Mouse (Mus musculus): ENCODE data around the gene Dync1h1. TPM values are rescaled to one million over a fixed set of nuclear protein-coding genes. Genes with fewer than 3 reads are reported as not detected.

The Dync1h1 gene
- polyA plus RNA-seq, 1 experiment from 2014 or later: 56.9 TPM

DNA sequence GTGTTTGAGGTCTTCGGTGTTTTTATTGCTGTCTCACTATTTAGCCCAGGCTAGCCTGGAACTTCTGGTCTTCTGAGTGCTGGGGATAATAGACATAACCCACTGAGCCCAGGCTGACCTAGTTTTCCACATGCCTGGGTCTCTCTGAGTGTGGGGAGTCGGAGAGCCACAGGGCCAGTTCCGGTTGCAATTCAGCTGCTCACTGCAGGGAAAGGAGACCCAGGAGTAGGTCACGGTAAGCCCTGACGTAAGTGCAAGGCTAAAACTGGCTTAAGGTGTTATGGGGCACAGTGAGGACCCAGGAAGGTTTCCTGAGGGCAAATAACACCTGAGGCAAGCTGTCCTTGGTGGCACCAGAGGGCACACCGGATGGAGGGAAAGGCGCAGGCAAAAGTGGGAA lies 106.2 kb downstream of the Dync1h1 start:
- H3K4me1 ChIP-seq: peaks cover 22% of the 10 kb centered on the region
- H3K4me3 ChIP-seq: no peak overlapping the region
- H3K27ac ChIP-seq: no peak overlapping the region
- no peaks in the 10 kb centered on the region for H3K27me3 ChIP-seq
- no peaks in the 10 kb centered on the region for H3K9me3 ChIP-seq
- no peak overlapping the region for H3K4me2 ChIP-seq
- no peaks in the 10 kb centered on the region for H3K36me3 ChIP-seq
- no peak for ATAC-seq (ENCODE audit: insufficient number of reproducible peaks, insufficient read depth, low FRiP score, low TSS enrichment, low read depth)
- H3K9ac ChIP-seq: no peak overlapping the region
- 76% methylated on average over 7 of the region's 7 CpGs for WGBS

DNA sequence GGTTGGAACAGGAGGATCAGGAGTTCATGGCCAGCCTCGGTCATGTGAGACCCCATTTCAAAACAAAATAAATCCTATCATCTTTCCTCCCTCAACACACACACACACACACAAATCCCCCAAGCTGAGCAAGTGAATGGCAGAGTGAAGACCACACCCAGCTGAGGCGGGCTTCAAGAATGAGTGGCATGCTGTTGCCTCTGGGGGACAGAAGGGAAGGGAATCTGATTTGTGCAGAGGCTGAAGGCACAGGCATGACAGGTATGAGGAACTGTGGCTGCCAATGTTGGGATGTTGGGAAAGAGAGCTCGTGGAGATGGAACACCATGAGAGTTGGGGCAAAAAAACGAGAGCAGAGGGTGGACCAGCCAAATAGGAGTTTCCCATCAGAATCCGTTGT lies 110.0 kb downstream of the Dync1h1 start:
- H3K9ac ChIP-seq: no peak overlapping the region
- 58% methylated on average over 5 of the region's 5 CpGs for WGBS
- no peak overlapping the region for H3K4me2 ChIP-seq
- no peaks in the 10 kb centered on the region for H3K9me3 ChIP-seq
- peaks cover 8% of the 10 kb centered on the region for H3K4me1 ChIP-seq
- H3K27ac ChIP-seq: no peak overlapping the region
- H3K36me3 ChIP-seq: no peaks in the 10 kb centered on the region
- H3K4me3 ChIP-seq: no peak overlapping the region
- no peaks in the 10 kb centered on the region for H3K27me3 ChIP-seq
- ATAC-seq (ENCODE audit: insufficient number of reproducible peaks, insufficient read depth, low FRiP score, low TSS enrichment, low read depth): no peak

DNA sequence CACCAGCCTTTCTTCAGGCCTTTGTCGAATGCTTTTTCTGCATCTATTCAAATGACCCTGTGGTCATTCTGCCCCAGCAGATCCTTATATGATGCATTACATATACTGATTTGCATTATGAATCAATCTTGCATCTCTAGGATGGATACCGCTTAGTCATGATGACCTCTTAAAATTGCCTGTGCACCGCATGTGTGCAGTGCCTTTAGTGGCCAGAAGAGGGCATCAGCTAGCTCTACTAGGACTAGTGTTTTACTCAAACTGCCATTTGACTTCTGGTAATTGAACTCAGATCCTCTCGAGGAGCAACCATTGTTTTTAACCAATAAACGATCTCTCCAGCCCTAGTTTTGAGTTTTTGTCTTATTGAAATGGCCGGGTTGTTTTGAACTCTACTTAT lies 112.5 kb downstream of the Dync1h1 start:
- no peak overlapping the region for H3K27ac ChIP-seq
- H3K4me3 ChIP-seq: no peak overlapping the region
- no peaks in the 10 kb centered on the region for H3K36me3 ChIP-seq
- no peaks in the 10 kb centered on the region for H3K4me1 ChIP-seq
- peaks cover 1% of the 10 kb centered on the region; the same call in 1 of the 2 replicates for H3K27me3 ChIP-seq
- no peak overlapping the region for H3K4me2 ChIP-seq
- WGBS: 91% methylated on average over 6 of the region's 6 CpGs
- no peak overlapping the region for H3K9ac ChIP-seq
- no peak for ATAC-seq (ENCODE audit: insufficient number of reproducible peaks, insufficient read depth, low FRiP score, low TSS enrichment, low read depth)
- H3K9me3 ChIP-seq: no peaks in the 10 kb centered on the region

DNA sequence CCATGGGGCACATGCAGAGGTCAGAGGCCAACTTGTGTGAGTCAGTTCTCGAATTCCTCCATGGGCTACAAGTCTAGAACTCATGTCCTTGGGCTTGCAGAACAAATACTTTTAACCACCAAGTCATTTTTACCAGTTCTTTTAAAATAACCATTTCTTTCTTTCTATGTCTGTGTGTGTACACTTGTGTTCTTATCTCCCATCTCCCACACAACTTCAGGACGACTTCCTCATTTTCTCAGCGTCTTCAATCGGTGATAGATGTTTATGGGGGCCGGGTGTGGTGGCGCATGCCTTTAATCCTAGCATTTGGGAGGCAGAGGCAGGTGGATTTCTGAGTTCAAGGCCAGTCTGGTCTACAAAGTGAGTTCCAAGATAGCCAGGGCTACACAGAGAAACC lies 113.0 kb downstream of the Dync1h1 start:
- no peak overlapping the region for H3K27ac ChIP-seq
- H3K9me3 ChIP-seq: no peaks in the 10 kb centered on the region
- H3K27me3 ChIP-seq: peaks cover 5% of the 10 kb centered on the region
- no peaks in the 10 kb centered on the region for H3K4me1 ChIP-seq
- H3K36me3 ChIP-seq: no peaks in the 10 kb centered on the region
- no peak for ATAC-seq (ENCODE audit: insufficient number of reproducible peaks, insufficient read depth, low FRiP score, low TSS enrichment, low read depth)
- no peak overlapping the region for H3K9ac ChIP-seq
- 89% methylated on average over 6 of the region's 6 CpGs for WGBS
- no peak overlapping the region for H3K4me2 ChIP-seq
- no peak overlapping the region for H3K4me3 ChIP-seq

DNA sequence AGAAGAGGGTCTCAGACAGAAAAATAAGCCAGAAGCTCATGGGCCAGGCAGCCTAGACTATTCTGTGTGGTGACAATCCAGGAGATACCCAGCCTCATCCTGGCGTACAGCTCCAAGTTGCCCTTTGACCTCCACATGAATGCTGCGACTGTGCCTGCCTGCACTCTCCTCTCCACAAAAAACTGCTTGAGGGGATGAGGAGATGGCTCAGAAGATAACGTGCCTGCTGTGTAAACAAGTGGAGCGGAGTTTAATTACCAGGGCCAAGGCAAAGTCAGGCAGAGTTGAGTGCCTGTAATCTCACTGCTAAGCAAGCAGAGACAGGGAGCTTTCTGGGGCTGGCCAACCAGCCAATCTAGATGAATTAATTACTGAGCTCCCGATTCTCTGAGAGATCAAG lies 114.8 kb downstream of the Dync1h1 start:
- ATAC-seq (ENCODE audit: insufficient number of reproducible peaks, insufficient read depth, low FRiP score, low TSS enrichment, low read depth): no peak
- Histone ChIP-seq H3K4me2 (no peak overlapping the region), H3K27ac (no peak overlapping the region), H3K27me3 (peaks cover 13% of the 10 kb centered on the region), H3K9me3 (no peaks in the 10 kb centered on the region), H3K9ac (no peak overlapping the region), H3K4me1 (no peaks in the 10 kb centered on the region), H3K36me3 (no peaks in the 10 kb centered on the region), H3K4me3 (no peak overlapping the region)
- 5% methylated on average over 5 of the region's 5 CpGs for WGBS

Small RNAs within 50 kb of the gene (microRNA-seq; reads per million reads assigned to microRNA genes)
- gene Gm27299: not detected

Other genes with a start within 250 kb of the Dync1h1 start
- gene Ppp2r5c, start 154.3 kb upstream of the Dync1h1 start, polyA plus RNA-seq (2015; fragmentation: Nextera tagmentation; extraction: Ambion mirVana): 151 TPM in 2 replicates
- gene 1700001K19Rik, start 81.2 kb downstream of the Dync1h1 start, polyA plus RNA-seq (2015; fragmentation: Nextera tagmentation; extraction: Ambion mirVana): not detected in 2 replicates
- 827 and 849 TPM in 2 replicates for gene Hsp90aa1, start 101.3 kb downstream of the Dync1h1 start, polyA plus RNA-seq (2015; fragmentation: Nextera tagmentation; extraction: Ambion mirVana)
- gene Wdr20, start 136.5 kb downstream of the Dync1h1 start, polyA plus RNA-seq (2015; fragmentation: Nextera tagmentation; extraction: Ambion mirVana): 27.6 and 31.5 TPM in 2 replicates
- gene Mok, start 239.5 kb downstream of the Dync1h1 start, polyA plus RNA-seq (2015; fragmentation: Nextera tagmentation; extraction: Ambion mirVana): 6.5 and 7.3 TPM in 2 replicates
- 7.7 and 8.7 TPM in 2 replicates for gene Zfp839, start 248.8 kb downstream of the Dync1h1 start, polyA plus RNA-seq (2015; fragmentation: Nextera tagmentation; extraction: Ambion mirVana)

All from embryonic facial prominence, embryonic 13.5 days (tissue).